Mouse (Mus musculus) ES-Bruce4 (cell line): ENCODE data around the gene Wwc1. TPM values are rescaled to one million over a fixed set of nuclear protein-coding genes. Genes with fewer than 3 reads are reported as not detected.
"Not testable (repeated sequence)": the region's sequence is repeated elsewhere in the genome, so short reads cannot be mapped to it uniquely, and the experiment has no call there.

ENCODE experiments used
- H3K27ac ChIP-seq: 2 replicates; pipeline ENCODE4 v1.5.1; 2012; ENCODE audit warnings: low read length, inconsistent platforms; ENCODE audit not compliant: insufficient read depth
- H3K27me3 ChIP-seq: 2 replicates; pipeline ENCODE4 v1.6.1; 2012; ENCODE audit warnings: mild to moderate bottlenecking, low read length, inconsistent platforms; ENCODE audit not compliant: control insufficient read depth, poor library complexity, insufficient read depth, severe bottlenecking
- H3K36me3 ChIP-seq: 2 replicates; pipeline ENCODE4 v1.6.1; 2012; ENCODE audit warnings: inconsistent platforms, mild to moderate bottlenecking, low read length, moderate library complexity; ENCODE audit not compliant: control insufficient read depth, poor library complexity, insufficient read depth, severe bottlenecking
- H3K4me1 ChIP-seq: one replicate; pipeline ENCODE4 v1.8.1; 2011; ENCODE audit warnings: low read length; ENCODE audit not compliant: control insufficient read depth, insufficient read depth
- H3K4me3 ChIP-seq: 2 replicates; pipeline ENCODE4 v1.5.1; 2011; ENCODE audit warnings: low read depth, mild to moderate bottlenecking, low read length
- H3K9ac ChIP-seq: 2 replicates; pipeline ENCODE4 v1.6.1; 2012; ENCODE audit warnings: low read depth, mild to moderate bottlenecking, inconsistent platforms; ENCODE audit not compliant: poor library complexity, severe bottlenecking
- H3K9me3 ChIP-seq: replicated peaks from 2 replicates; pipeline ENCODE4 v1.6.1; 2012; ENCODE audit warnings: mild to moderate bottlenecking, low read length, inconsistent platforms; ENCODE audit not compliant: control insufficient read depth, poor library complexity, insufficient read depth, severe bottlenecking
- CTCF ChIP-seq: IDR thresholded peaks from one replicate; pipeline ENCODE4 v1.8.1; 2011; ENCODE audit warnings: low read depth, low read length
- EP300 ChIP-seq: IDR thresholded peaks from 2 replicates; pipeline ENCODE4 v1.6.1; 2011; ENCODE audit warnings: low read depth, low read length; ENCODE audit not compliant: insufficient read depth
- POLR2A ChIP-seq: IDR thresholded peaks from one replicate; pipeline ENCODE4 v1.8.1; 2011; ENCODE audit warnings: low read length; ENCODE audit not compliant: insufficient read depth
- polyA plus RNA-seq: library from polyadenylated mRNA; stranded (reverse); fragments of >200 nt; gene quantifications from 2 replicates; pipeline ENCODE4 v1.2.4, GENCODE M21; 2011; ENCODE audit warnings: low read depth; ENCODE audit not compliant: missing spikeins, insufficient read depth, insufficient read length

Gene Wwc1
- polyA plus RNA-seq, 1 experiment: 48.4 TPM

GRCm38 (mm10) chr11:35811458-35811857, 168.9 kb downstream of the Wwc1 start:
- no peak overlapping the region for H3K4me3 ChIP-seq
- no peak overlapping the region for H3K27ac ChIP-seq
- H3K9ac ChIP-seq: no peak overlapping the region
- H3K9me3 ChIP-seq: no peaks in the 10 kb centered on the region
- TF ChIP-seq CTCF (no peak), EP300 (no peak), POLR2A (no peak)
- no peaks in the 10 kb centered on the region for H3K4me1 ChIP-seq
- H3K36me3 ChIP-seq: peaks cover 57% of the 10 kb centered on the region
- H3K27me3 ChIP-seq: no peaks in the 10 kb centered on the region

DNA sequence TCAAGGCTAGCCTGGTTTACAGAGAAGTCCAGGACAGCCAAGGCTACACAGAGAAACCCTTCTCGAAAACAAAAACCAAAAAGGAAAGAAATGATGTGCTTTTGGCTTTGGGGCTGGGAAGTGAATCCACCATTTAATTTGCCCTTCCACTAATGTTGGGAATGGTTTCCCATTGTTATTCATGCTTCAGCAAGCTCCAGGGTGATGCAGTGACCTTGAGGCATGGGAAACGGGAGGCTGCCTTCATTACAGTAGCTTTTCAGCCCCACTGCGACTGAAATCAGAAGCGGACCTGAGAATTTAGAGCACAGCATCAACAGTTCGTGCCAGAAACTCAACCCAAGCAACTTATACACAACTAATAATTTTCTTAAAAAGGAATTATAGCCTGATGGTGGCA, 179.0 kb downstream of the Wwc1 start:
- H3K9ac ChIP-seq: no peak overlapping the region
- no peaks in the 10 kb centered on the region for H3K9me3 ChIP-seq
- H3K4me1 ChIP-seq: no peaks in the 10 kb centered on the region
- no peaks in the 10 kb centered on the region for H3K36me3 ChIP-seq
- peaks cover 15% of the 10 kb centered on the region for H3K27me3 ChIP-seq
- TF ChIP-seq POLR2A (no peak), EP300 (no peak), CTCF (no peak)
- H3K27ac ChIP-seq: no peak overlapping the region
- H3K4me3 ChIP-seq: no peak overlapping the region

DNA sequence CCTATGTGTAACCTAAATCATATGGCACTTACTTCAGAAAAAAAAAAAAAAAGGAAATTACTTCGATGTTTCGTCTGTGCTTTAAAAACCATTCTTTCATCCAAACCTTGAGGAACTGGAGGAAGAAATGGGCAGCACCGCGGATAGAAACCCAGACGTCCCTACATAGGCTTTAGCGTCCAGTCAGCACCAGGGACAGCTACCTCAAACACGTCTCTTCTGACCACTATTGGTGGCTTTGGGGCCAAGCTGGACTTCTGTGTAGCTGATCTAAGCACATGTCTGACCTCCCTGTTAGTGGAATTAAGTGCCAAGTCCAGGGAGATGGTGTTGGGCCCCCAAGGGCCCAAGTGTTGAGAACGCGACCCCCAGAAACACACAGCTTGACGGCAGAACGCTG, 181.5 kb downstream of the Wwc1 start, which contains the start of gene Fbll1:
Gene Fbll1, minus strand, starts transcription at position 11 of the 400 bp plus-strand sequence.
- no peak within 1 kb of the TSS for H3K27ac ChIP-seq
- H3K4me1 ChIP-seq: no peaks in the 10 kb centered on the region
- H3K9ac ChIP-seq: 0 out of 2 replicates have a peak within 1 kb of the TSS, but pooled peaks have one; percentile 24
- peak within 1 kb of the TSS; percentile 61 for H3K4me3 ChIP-seq
- H3K36me3 ChIP-seq: no peaks in the 10 kb centered on the region
- peaks cover 15% of the 10 kb centered on the region for H3K27me3 ChIP-seq
- H3K9me3 ChIP-seq: no peaks in the 10 kb centered on the region
- TF ChIP-seq POLR2A (no peak), CTCF (no peak), EP300 (no peak)

- Histone ChIP-seq H3K4me3 (peak overlapping the region; percentile 26), H3K27ac (no peak overlapping the region), H3K9ac (0 out of 2 replicates have a peak overlapping the region, but pooled peaks have one; percentile 24), H3K36me3 (no peaks in the 10 kb centered on the region), H3K27me3 (peaks cover 15% of the 10 kb centered on the region), H3K4me1 (no peaks in the 10 kb centered on the region), H3K9me3 (no peaks in the 10 kb centered on the region)
- no peak for TF ChIP-seq CTCF
- TF ChIP-seq EP300: no peak
Observed at GRCm38 (mm10) chr11:35798495-35798820, 181.9 kb downstream of the Wwc1 start.

DNA sequence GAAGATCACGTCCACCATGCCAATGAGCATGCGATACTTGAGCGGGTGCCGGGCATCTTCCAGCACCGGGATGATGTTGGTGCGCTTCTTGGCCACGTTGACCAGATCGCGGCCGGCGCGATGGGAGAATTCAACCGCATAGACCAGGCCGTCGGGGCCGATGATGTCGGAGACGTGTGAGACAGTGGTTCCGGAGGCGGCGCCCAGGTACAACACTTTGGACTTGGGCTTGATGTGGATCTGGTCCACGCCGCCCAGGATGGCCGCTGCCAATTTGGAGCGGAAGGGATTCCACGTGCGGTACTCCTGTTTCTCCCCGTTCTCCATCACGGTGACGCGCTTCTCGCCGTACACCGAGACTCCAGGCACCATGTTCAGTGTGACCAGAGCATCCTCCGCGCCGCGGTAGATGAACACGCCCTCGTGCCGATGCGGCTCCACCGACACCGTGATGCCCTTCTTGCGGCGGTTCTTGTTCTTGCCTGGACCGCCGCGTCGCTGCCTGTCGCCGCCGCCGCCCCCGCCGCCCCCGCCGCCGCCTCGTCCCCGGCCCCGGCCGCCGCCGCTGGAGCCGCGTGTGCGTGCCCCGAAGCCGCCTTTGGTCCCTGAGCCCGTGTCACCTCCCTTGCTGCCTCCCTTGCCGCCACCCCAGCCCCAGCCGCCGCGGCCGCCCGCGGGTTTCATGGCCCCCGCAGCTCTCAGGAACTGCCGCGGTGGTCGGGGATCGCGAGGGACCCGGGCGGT, 182.4 kb downstream of the Wwc1 start:
- no peaks in the 10 kb centered on the region for H3K36me3 ChIP-seq
- no peak overlapping the region for H3K27ac ChIP-seq
- H3K4me3 ChIP-seq: peak overlapping the region; percentile 61
- TF ChIP-seq CTCF (no peak), EP300 (no peak), POLR2A (no peak)
- H3K27me3 ChIP-seq: peaks cover 15% of the 10 kb centered on the region
- no peaks in the 10 kb centered on the region for H3K4me1 ChIP-seq
- H3K9ac ChIP-seq: 0 out of 2 replicates have a peak overlapping the region, but pooled peaks have one; percentile 24
- no peaks in the 10 kb centered on the region for H3K9me3 ChIP-seq

DNA sequence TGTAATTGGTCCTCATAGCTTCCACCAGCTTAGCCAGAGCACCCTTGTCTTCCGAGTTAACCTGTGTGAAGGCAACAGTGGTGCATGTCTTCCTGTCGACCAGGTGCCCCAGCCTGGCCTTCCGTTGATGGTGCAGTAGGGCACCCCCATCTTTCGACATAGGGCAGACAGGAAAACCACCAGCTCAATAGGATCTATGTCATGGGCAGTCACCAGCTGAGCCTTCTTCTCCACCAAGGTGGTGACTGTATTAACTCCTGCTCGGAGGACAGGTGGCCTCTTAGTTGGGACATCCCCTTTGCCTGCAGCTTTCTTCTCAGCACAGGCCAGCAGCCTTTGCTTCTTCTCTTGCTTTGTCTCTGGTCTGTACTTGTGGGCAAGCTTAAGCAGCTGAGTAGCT, 187.5 kb downstream of the Wwc1 start:
- H3K36me3 ChIP-seq: peaks cover 14% of the 10 kb centered on the region
- not testable (repeated sequence) for H3K4me1 ChIP-seq, H3K9ac ChIP-seq, H3K9me3 ChIP-seq, H3K27ac ChIP-seq, H3K4me3 ChIP-seq, H3K27me3 ChIP-seq
